Mouse (Mus musculus): ENCODE results near the gene Sh3bp5l. TPM values are rescaled to one million over a fixed set of nuclear protein-coding genes. Genes with fewer than 3 reads are reported as not detected.

Gene Sh3bp5l
- total RNA-seq (2014; fragmentation: Nextera tagmentation) = 4.5 and 5.1 TPM in 2 replicates
- 18.1 and 19.5 TPM in 2 replicates for total RNA-seq (2017)
- polyA plus RNA-seq (2012) = 18.2 and 18.6 TPM in 2 replicates

GRCm38 (mm10) chr11:58330276-58331148, at the start of gene Sh3bp5l, which contains the start of gene Zfp672:
Sh3bp5l (plus strand) TSS chr11:58330724.
Zfp672 (minus strand) TSS chr11:58330339.
- peak within 1 kb of the TSS; percentile 78 for H3K4me3 ChIP-seq (ENCODE audit: low read depth, low read length)
- H3K4me1 ChIP-seq (ENCODE audit: insufficient read depth, low read depth, low read length) = peaks cover 54% of the 10 kb centered on the region
- DNase-seq (ENCODE audit: low spot score) (peak; percentile 80), ATAC-seq (ENCODE audit: extremely low read depth, insufficient number of reproducible peaks, low FRiP score, poor library complexity, severe bottlenecking) (peak; percentile 88)
- peaks cover 64% of the 10 kb centered on the region for H3K36me3 ChIP-seq (replicated peaks)
- TF ChIP-seq POLR2AphosphoS5 (IDR thresholded peaks at IDR 0.05; ENCODE audit: insufficient replicate concordance, low read depth, low read length) = no peak
- no peak for TF ChIP-seq GATA1 (IDR thresholded peaks at IDR 0.05; ENCODE audit: borderline replicate concordance, low read length)
- no peak for TF ChIP-seq GATA2 (IDR thresholded peaks at IDR 0.05; ENCODE audit: borderline replicate concordance, low read depth, low read length)
- TF ChIP-seq TAL1 (conservative IDR thresholded peaks at IDR 0.05; ENCODE audit: low read depth, low read length) = no peak
- no peak for TF ChIP-seq CTCF (IDR thresholded peaks at IDR 0.05; ENCODE audit: low read depth, low read length)
- H3K9me3 ChIP-seq (replicated peaks) = no peaks in the 10 kb centered on the region
- no peaks in the 10 kb centered on the region for H3K27me3 ChIP-seq (ENCODE audit: insufficient read depth, low read length)

DNA sequence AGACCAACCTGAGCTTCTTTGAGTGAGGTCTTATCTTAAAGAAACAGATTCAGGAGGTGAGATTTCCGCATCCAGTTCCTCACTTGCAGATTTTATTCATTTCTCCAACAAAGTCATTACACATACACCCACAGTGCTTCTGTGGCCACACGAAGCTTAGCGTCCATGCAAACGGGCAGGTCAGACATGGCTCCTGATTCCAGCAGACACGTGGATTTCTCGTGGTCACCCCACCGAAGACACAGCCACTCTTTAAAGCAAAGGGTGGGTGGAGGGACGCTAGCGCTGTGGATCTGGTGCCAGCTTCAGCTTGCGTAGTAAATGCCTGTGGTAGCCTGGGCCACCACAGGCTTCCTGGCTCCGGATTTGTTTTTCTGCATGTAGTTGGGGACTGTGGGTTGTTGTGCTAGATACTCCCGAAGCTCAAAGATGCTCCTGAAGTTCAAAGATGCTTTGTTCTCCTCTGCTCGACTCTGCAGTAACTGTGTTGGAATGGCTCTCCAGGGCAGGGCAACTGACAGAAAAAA, 48.5 kb upstream of the Sh3bp5l start:
- H3K4me3 ChIP-seq (ENCODE audit: low read depth, low read length) = no peak overlapping the region
- no peak for ATAC-seq (ENCODE audit: extremely low read depth, insufficient number of reproducible peaks, low FRiP score, poor library complexity, severe bottlenecking)
- H3K27me3 ChIP-seq (ENCODE audit: insufficient read depth, low read length) = peaks cover 55% of the 10 kb centered on the region

GRCm38 (mm10) chr11:58282518-58282917, 48.0 kb upstream of the Sh3bp5l start:
- no peak for ATAC-seq (ENCODE audit: extremely low read depth, insufficient number of reproducible peaks, low FRiP score, poor library complexity, severe bottlenecking)
- Histone ChIP-seq H3K9me3 (replicated peaks) (no peaks in the 10 kb centered on the region), H3K4me1 (ENCODE audit: insufficient read depth, low read depth, low read length) (no peaks in the 10 kb centered on the region), H3K27me3 (ENCODE audit: insufficient read depth, low read length) (peaks cover 56% of the 10 kb centered on the region), H3K4me3 (ENCODE audit: low read depth, low read length) (no peak overlapping the region), H3K36me3 (replicated peaks) (no peaks in the 10 kb centered on the region)
- no peak for TF ChIP-seq TAL1 (conservative IDR thresholded peaks at IDR 0.05; ENCODE audit: low read depth, low read length)
- TF ChIP-seq GATA1 (IDR thresholded peaks at IDR 0.05; ENCODE audit: borderline replicate concordance, low read length) = no peak
- no peak for TF ChIP-seq POLR2AphosphoS5 (IDR thresholded peaks at IDR 0.05; ENCODE audit: insufficient replicate concordance, low read depth, low read length)
- TF ChIP-seq GATA2 (IDR thresholded peaks at IDR 0.05; ENCODE audit: borderline replicate concordance, low read depth, low read length) = no peak
- TF ChIP-seq CTCF (IDR thresholded peaks at IDR 0.05; ENCODE audit: low read depth, low read length) = no peak
- DNase-seq (ENCODE audit: low spot score) = no peak

More for the DNA sequence above, 48.5 kb upstream of the Sh3bp5l start:
- Histone ChIP-seq H3K4me1 (ENCODE audit: insufficient read depth, low read depth, low read length) (no peaks in the 10 kb centered on the region), H3K9me3 (replicated peaks) (no peaks in the 10 kb centered on the region), H3K36me3 (replicated peaks) (no peaks in the 10 kb centered on the region)
- no peak for DNase-seq (ENCODE audit: low spot score)
- no peak for TF ChIP-seq CTCF (IDR thresholded peaks at IDR 0.05; ENCODE audit: low read depth, low read length)
- TF ChIP-seq POLR2AphosphoS5 (IDR thresholded peaks at IDR 0.05; ENCODE audit: insufficient replicate concordance, low read depth, low read length) = no peak
- TF ChIP-seq TAL1 (conservative IDR thresholded peaks at IDR 0.05; ENCODE audit: low read depth, low read length) = no peak
- TF ChIP-seq GATA1 (IDR thresholded peaks at IDR 0.05; ENCODE audit: borderline replicate concordance, low read length) = no peak
- TF ChIP-seq GATA2 (IDR thresholded peaks at IDR 0.05; ENCODE audit: borderline replicate concordance, low read depth, low read length) = no peak

DNA sequence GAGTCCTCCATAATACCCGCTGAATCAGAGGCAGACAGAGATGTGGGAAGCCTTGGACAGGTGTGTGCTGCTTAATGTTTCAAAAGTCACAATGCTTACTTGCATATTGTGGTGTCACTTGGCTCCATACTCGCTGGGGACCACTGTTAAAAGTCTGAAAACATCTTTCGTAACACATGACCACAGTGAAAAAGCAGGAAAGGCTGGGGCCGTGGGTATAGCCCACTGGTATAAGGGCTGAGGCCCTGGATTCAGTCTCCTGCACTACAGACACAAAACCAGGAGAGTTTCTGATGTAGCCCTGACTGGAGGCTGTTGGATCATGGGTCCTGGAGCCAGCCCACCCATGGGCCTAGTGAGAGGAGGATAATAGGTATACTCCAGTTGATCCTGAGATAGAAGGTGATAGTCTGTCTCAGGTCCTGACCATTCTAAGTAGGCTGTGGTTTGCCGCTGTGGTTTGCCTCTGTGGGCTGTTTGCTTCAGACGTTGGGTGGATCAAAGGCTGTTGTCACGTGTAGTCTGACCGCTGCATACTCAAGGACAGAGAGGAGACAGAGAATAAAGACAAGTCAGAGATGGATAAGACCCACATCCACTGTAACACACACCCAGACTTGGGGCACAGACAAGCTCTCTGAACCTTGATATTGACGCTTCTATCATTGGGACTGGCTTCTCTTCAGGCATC, 40.4 kb upstream of the Sh3bp5l start:
- Histone ChIP-seq H3K27me3 (ENCODE audit: insufficient read depth, low read length) (peaks cover 42% of the 10 kb centered on the region), H3K9me3 (replicated peaks) (no peaks in the 10 kb centered on the region), H3K4me1 (ENCODE audit: insufficient read depth, low read depth, low read length) (peaks cover 3% of the 10 kb centered on the region; the same call in 1 of the 2 replicates), H3K4me3 (ENCODE audit: low read depth, low read length) (no peak overlapping the region), H3K36me3 (replicated peaks) (no peaks in the 10 kb centered on the region)
- DNase-seq (ENCODE audit: low spot score) (no peak), ATAC-seq (ENCODE audit: extremely low read depth, insufficient number of reproducible peaks, low FRiP score, poor library complexity, severe bottlenecking) (no peak)
- no peak for TF ChIP-seq CTCF (IDR thresholded peaks at IDR 0.05; ENCODE audit: low read depth, low read length)
- TF ChIP-seq POLR2AphosphoS5 (IDR thresholded peaks at IDR 0.05; ENCODE audit: insufficient replicate concordance, low read depth, low read length) = no peak
- no peak for TF ChIP-seq GATA1 (IDR thresholded peaks at IDR 0.05; ENCODE audit: borderline replicate concordance, low read length)
- TF ChIP-seq TAL1 (conservative IDR thresholded peaks at IDR 0.05; ENCODE audit: low read depth, low read length) = no peak
- TF ChIP-seq GATA2 (IDR thresholded peaks at IDR 0.05; ENCODE audit: borderline replicate concordance, low read depth, low read length) = no peak

DNA sequence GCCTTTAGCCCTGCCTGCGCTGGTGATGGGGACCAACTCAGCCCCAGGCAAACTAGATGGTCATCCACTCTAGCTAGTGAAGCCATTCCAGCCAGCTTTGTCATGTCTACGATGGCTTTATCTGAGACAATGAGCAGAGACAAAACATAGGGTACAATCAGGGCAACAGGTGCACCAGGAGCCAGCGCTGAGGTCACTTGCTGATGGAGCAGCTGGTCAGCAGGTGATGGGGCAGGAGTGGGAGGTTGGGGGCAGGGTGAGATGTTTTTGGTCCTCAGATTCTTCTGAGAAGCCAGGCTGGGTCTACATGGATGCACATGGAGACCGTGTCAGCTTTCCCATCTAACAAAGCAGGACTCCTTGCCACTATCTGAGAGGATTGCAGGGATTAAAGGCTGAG, 39.7 kb upstream of the Sh3bp5l start:
- ATAC-seq (ENCODE audit: extremely low read depth, insufficient number of reproducible peaks, low FRiP score, poor library complexity, severe bottlenecking) (no peak), DNase-seq (ENCODE audit: low spot score) (no peak)
- Histone ChIP-seq H3K9me3 (replicated peaks) (no peaks in the 10 kb centered on the region), H3K4me3 (ENCODE audit: low read depth, low read length) (no peak overlapping the region), H3K4me1 (ENCODE audit: insufficient read depth, low read depth, low read length) (peaks cover 3% of the 10 kb centered on the region; the same call in 1 of the 2 replicates), H3K27me3 (ENCODE audit: insufficient read depth, low read length) (peaks cover 41% of the 10 kb centered on the region), H3K36me3 (replicated peaks) (no peaks in the 10 kb centered on the region)
- no peak for TF ChIP-seq GATA2 (IDR thresholded peaks at IDR 0.05; ENCODE audit: borderline replicate concordance, low read depth, low read length)
- TF ChIP-seq POLR2AphosphoS5 (IDR thresholded peaks at IDR 0.05; ENCODE audit: insufficient replicate concordance, low read depth, low read length) = no peak
- no peak for TF ChIP-seq TAL1 (conservative IDR thresholded peaks at IDR 0.05; ENCODE audit: low read depth, low read length)
- TF ChIP-seq GATA1 (IDR thresholded peaks at IDR 0.05; ENCODE audit: borderline replicate concordance, low read length) = no peak
- no peak for TF ChIP-seq CTCF (IDR thresholded peaks at IDR 0.05; ENCODE audit: low read depth, low read length)

Data from G1E (cell line).